Mouse (Mus musculus): ENCODE results near the gene Plcb3. TPM values are rescaled to one million over a fixed set of nuclear protein-coding genes. Genes with fewer than 3 reads are reported as not detected.

The Plcb3 gene
- polyA plus RNA-seq, 1 experiment from 2014 or later = 33.6 TPM

DNA sequence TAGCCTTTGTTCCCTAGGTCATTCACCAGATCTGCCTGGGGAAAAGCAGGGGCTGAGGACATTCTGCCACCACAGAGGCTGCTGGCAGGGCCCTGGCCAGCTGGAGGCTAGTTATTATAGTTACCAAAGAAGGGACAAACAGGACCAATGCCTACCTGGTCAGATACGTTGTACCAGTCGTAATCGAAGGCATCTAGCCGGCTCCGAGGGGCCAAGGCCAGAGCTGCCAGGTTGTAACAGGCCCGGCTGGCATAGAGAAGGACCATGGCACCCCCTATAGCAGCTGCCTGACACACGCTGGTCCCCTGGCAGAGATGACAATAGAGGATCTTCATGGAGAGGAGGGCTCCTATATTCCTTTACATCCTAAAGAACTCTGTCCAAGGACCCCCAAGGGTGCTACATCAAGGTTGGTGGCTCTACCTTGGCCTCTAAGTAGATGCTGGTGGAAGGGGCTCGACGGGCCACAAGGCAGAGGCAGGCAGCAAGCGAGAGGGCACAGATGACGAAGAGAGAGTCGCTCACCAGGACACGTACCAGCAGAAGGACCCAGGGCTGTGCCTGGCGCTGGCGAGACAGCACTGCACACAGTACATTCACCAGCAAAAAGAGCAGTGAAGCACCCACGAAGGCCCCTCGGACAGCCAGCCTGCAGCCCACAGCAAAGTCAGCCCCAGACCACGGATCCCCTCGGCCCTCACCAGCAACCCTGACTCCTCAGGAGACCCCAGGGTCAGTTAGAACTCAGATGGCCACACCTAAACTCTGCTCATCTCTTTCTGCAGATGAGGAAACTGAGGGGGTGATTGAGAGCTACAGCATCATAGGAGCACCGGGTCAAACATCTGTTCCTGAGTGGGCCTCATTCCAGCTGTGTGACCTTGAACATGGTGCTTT lies 36.9 kb downstream of the Plcb3 start:
- WGBS = 86% methylated on average over 20 of the region's 20 CpGs

DNA sequence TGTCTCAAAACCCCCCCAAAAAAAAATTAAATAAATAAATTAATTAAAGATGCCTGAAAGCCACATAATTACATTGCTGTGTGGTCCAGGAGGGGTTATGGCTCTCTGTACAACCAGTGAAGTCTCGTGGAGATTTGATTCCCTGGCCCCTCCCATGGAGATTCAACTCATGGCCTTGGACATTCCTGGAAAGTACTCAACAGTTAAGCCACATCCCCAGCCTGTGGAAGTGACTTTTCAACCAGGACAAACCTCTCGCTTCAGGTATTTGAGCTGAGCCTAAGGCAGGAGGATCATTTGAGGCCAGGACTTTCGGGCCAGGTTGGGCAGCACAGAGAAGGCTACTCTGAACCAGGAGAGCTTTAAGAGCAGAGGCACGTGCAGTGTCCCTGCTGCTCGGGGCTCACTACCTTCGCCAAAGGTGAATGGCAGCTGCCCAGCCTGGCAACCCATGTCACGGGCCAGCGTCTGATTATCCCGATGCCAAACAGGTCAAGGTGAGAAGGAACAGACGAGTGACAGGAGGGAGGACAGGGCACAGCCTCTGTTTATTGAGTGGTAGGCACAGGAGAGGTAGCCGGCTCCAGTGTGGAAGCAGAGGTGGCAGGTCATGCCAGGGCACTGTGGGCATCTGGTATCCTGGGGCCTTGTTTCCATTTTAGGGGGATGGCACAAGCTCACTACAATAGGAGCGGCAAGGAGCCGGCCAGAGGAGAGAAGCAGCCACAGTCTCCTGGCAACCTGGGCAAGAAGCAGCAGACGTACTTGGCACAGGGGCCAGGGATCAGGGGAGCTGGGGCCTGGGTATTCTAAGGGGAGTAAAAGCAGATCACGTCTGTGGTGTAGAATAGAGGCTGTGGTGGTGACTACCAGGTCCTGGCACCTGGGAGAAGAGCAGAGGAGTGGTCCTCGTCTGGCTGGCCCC lies 38.5 kb downstream of the Plcb3 start:
- Histone ChIP-seq H3K9me3 (ENCODE audit: low read length) (no peaks in the 10 kb centered on the region), H3K27me3 (replicated peaks; ENCODE audit: insufficient read depth, low read length) (peaks cover 30% of the 10 kb centered on the region; the same call in 1 of the 2 replicates), H3K36me3 (ENCODE audit: insufficient read depth, low read length) (no peaks in the 10 kb centered on the region), H3K4me2 (replicated peaks; ENCODE audit: low read depth, low read length) (no peak overlapping the region), H3K4me1 (ENCODE audit: insufficient read depth, low read depth, low read length) (peaks cover 6% of the 10 kb centered on the region), H3K9ac (replicated peaks; ENCODE audit: low read depth) (no peak overlapping the region), H3K4me3 (ENCODE audit: low read depth, low read length) (no peak overlapping the region), H3K27ac (ENCODE audit: low read length) (no peak overlapping the region)
- no peak for ATAC-seq
- TF ChIP-seq CTCF (IDR thresholded peaks at IDR 0.05) (no peak), EP300 (IDR thresholded peaks at IDR 0.05) (no peak)
- no peak for DNase-seq (ENCODE audit: low spot score)
- WGBS = 75% methylated on average over 16 of the region's 16 CpGs

More for the DNA sequence above, 36.9 kb downstream of the Plcb3 start:
- no peak overlapping the region for H3K4me3 ChIP-seq (ENCODE audit: low read depth, low read length)
- H3K9me3 ChIP-seq (ENCODE audit: low read length) = no peaks in the 10 kb centered on the region
- H3K27ac ChIP-seq (ENCODE audit: low read length) = no peak overlapping the region
- H3K4me2 ChIP-seq (replicated peaks; ENCODE audit: low read depth, low read length) = no peak overlapping the region
- H3K4me1 ChIP-seq (ENCODE audit: insufficient read depth, low read depth, low read length) = peaks cover 4% of the 10 kb centered on the region
- ATAC-seq = no peak
- no peak overlapping the region for H3K9ac ChIP-seq (replicated peaks; ENCODE audit: low read depth)
- no peak for TF ChIP-seq CTCF (IDR thresholded peaks at IDR 0.05)
- no peak for TF ChIP-seq EP300 (IDR thresholded peaks at IDR 0.05)
- H3K36me3 ChIP-seq (ENCODE audit: insufficient read depth, low read length) = no peaks in the 10 kb centered on the region
- peaks cover 15% of the 10 kb centered on the region; the same call in 1 of the 2 replicates for H3K27me3 ChIP-seq (replicated peaks; ENCODE audit: insufficient read depth, low read length)
- no peak for DNase-seq (ENCODE audit: low spot score)

DNA sequence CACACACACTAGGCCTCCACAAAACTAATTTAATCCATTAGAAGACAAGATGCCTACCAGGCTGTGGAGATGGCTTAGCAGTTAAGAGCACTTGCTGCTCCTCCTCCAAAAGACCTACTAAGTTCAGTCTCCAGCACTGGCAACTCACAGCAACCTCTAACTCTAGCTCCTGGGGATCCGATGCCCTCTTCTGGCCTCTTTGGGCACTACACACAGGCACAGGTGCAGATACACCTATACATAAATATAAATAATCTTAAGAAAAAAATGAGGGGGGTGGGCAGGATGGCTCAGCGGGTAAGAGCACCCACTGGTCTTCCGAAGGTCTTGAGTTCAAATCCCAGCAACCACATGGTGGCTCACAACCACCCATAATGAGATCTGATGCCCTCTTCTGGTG lies 40.0 kb downstream of the Plcb3 start:
- Histone ChIP-seq H3K27ac (ENCODE audit: low read length) (no peak overlapping the region), H3K27me3 (replicated peaks; ENCODE audit: insufficient read depth, low read length) (peaks cover 45% of the 10 kb centered on the region), H3K9ac (replicated peaks; ENCODE audit: low read depth) (no peak overlapping the region), H3K36me3 (ENCODE audit: insufficient read depth, low read length) (no peaks in the 10 kb centered on the region), H3K4me1 (ENCODE audit: insufficient read depth, low read depth, low read length) (peaks cover 5% of the 10 kb centered on the region; the same call in 1 of the 2 replicates), H3K9me3 (ENCODE audit: low read length) (no peaks in the 10 kb centered on the region), H3K4me3 (ENCODE audit: low read depth, low read length) (no peak overlapping the region), H3K4me2 (replicated peaks; ENCODE audit: low read depth, low read length) (no peak overlapping the region)
- DNase-seq (ENCODE audit: low spot score) = no peak
- TF ChIP-seq EP300 (IDR thresholded peaks at IDR 0.05) (no peak), CTCF (IDR thresholded peaks at IDR 0.05) (peak; percentile 55)
- WGBS = 17% methylated on average over 3 of the region's 3 CpGs
- no peak for ATAC-seq

DNA sequence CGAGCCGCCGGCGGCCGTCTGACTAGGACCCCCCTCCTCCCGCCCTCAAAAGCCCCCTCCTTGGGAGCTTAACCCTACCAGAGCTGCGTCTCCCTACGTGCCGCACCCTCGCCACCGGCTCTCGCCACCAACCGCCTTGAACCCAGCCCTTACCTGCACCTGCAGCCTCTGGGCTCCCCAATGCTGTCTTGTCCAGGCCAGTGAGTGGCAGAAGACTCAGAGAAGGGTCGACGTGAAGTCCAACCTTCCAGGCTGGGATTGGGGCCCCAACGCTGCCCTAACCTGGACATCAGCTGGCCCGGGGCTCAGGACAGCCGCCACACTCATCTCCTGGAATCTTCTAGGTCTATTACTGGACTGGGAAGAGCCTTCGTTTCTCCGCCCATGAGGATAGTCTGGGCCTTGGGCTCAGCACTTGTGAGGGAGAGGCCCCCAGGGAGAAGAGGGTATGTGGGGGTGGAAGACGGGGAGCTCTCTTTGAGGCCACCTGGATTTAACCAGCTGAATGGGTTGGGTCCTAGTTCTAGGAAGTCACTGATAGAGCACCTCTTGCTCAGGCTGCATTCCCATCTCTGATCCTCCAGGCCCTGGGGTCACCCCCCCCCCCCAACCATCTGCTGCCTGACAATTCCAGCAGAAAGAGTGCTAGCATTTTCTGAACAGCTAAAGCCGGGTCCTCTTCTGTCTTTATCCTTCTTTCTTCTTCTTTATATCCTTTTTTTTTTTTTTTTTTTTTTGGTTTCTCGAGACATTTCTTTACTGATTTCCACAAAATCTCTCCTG lies 41.9 kb downstream of the Plcb3 start, which contains the start of gene Kcnk4:
Gene Kcnk4, minus strand, starts transcription at position 321 of the 783 bp plus-strand sequence.
- ATAC-seq = no peak
- Histone ChIP-seq H3K27me3 (replicated peaks; ENCODE audit: insufficient read depth, low read length) (peaks cover 47% of the 10 kb centered on the region), H3K4me3 (ENCODE audit: low read depth, low read length) (peak within 1 kb of the TSS; percentile 35), H3K9me3 (ENCODE audit: low read length) (no peaks in the 10 kb centered on the region), H3K9ac (replicated peaks; ENCODE audit: low read depth) (no peak within 1 kb of the TSS; the same call in 1 of the 2 replicates), H3K4me2 (replicated peaks; ENCODE audit: low read depth, low read length) (peak within 1 kb of the TSS; percentile 72), H3K4me1 (ENCODE audit: insufficient read depth, low read depth, low read length) (peaks cover 5% of the 10 kb centered on the region; the same call in 1 of the 2 replicates), H3K27ac (ENCODE audit: low read length) (no peak within 1 kb of the TSS), H3K36me3 (ENCODE audit: insufficient read depth, low read length) (no peaks in the 10 kb centered on the region)
- DNase-seq (ENCODE audit: low spot score) = no peak
- WGBS = 11% methylated on average over 22 of the region's 23 CpGs
- TF ChIP-seq EP300 (IDR thresholded peaks at IDR 0.05) (no peak), CTCF (IDR thresholded peaks at IDR 0.05) (no peak)

DNA sequence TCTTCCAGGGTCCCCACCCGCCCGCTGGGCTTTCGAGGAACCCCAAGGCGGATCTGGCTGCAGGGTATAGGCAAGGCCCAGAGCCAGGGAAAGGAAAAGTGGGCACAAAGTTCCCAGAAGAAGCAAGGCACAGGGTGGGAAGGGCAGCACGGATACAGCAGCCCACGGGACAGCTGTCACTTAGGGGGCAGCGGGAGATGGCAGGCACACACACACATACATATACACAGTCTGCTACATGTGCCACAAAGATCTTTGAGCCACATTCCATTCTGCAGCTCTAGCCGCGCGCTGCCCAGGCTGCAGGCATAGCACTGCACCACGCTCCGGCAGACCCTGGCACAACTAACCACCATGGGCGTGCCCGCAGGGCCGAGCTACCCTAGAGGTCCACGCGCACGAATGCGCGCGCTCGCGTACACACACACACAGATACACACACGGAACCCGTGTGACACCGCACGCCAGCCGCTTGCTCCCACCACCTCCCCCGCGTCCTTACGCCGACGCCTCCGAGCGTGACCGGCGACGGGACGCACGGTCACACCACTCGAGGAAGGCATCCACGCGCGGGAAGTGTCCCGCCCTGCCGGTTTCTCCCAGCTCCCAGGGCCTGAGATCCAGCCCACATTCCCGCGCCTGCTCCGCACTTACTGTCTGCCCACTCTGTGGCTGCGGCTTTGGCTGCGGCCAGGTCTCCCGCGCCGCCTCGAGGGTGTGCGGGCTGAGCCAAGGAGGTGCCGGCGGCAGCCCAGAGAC lies 42.7 kb downstream of the Plcb3 start:
- Histone ChIP-seq H3K4me1 (ENCODE audit: insufficient read depth, low read depth, low read length) (peaks cover 5% of the 10 kb centered on the region; the same call in 1 of the 2 replicates), H3K4me2 (replicated peaks; ENCODE audit: low read depth, low read length) (peak overlapping the region; percentile 72), H3K27ac (ENCODE audit: low read length) (no peak overlapping the region), H3K36me3 (ENCODE audit: insufficient read depth, low read length) (no peaks in the 10 kb centered on the region), H3K9ac (replicated peaks; ENCODE audit: low read depth) (no peak overlapping the region; the same call in 1 of the 2 replicates), H3K9me3 (ENCODE audit: low read length) (no peaks in the 10 kb centered on the region), H3K27me3 (replicated peaks; ENCODE audit: insufficient read depth, low read length) (peaks cover 47% of the 10 kb centered on the region), H3K4me3 (ENCODE audit: low read depth, low read length) (peak overlapping the region; percentile 35)
- ATAC-seq (peak; percentile 53), DNase-seq (ENCODE audit: low spot score) (no peak)
- TF ChIP-seq CTCF (IDR thresholded peaks at IDR 0.05) (no peak), EP300 (IDR thresholded peaks at IDR 0.05) (no peak)
- WGBS = 6% methylated on average over 54 of the region's 58 CpGs
